Mouse (Mus musculus): ENCODE measurements around the gene Sde2.

The Sde2 gene

DNA sequence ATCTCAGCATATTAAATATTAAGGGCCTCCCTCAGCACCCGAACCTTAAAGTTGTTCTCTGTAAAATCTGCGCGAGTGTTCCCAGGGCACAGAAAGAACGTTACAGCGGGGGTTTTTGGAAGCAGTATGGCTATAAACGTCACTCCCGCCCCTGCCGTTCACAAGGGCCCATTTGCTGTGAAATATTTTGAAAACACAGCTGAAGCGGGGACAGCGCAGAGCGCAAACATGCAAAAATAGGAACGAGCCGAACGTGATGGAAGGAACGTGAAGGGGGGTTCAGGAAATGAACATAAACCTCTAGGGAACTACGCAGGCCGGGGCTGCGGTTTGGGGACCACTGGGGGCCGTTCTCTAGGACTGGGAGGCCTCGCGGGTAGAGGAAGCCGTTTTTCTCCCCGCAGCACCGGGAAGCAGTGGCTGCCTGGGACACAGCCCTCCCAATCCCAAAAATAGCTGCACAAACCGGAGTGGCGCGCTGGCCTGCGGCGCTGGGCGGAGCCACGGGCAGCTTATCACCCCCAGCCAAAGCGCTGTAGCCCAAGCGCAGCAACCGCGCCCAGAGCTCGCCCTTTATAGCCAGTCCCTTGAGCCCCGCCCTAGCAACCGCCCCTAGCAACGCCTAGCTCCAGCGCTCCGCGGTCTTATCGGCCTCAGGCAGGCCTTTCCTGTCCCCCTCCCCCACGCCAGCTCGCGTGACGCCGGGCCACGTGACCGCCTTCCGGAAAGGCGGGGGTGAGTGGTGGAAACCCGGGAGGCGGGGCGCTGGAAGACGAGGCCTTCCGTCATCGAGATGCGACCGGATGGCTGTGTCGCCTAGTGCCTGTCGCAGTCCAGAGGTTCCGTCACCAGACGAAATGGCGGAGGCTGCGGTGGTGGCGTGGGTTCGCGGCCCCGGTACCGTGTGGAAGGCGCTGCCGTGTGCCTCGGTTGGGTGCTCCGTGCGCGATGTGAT, at the start of gene Sde2:
Sde2 (plus strand) TSS at position 812 of the 955 bp plus-strand sequence.
- peak; percentile 100 for DNase-seq

DNA sequence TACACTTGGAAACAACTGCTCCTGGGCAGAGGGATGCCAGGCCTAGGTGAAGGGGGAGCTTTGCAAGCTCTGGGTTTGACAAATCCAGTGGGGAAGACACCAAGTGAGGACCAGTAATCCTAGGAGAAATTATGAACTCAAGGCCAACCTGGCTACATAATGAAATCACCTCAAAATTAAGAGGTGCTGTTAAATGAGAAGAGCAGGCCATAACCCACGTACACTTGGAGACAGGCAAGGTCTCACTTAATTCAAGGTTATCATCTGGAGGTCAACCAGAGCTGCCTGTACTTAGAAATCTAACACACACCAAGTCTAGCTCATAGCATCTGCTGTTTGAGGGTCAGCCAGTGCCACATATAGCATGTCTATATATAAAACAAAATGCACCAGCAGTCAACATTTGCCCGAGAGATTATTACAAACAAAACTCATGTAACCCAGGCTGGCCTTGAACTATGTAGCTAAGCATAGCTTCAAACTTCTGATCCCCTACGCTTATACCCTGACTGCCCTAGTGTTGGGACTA, 49.4 kb upstream of the Sde2 start:
- no peak for DNase-seq

DNA sequence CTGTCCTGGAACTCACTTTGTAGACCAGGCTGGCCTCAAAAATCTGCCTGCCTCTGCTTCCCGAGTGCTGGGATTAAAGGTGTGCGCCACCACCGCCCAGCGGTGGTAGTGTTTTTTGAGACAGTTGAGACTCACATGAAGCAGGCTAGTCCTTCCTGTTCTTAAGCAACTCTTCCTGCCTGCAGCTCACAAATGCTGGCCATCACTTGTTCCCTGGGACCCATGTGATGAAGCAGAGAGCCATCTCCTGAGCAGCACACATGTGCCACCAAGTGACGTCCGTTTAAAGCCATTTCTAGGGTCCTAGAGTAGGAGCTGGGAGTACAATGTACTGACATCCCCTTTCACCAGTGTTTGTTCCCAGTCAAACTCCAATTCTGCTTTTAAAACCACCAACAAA, 47.0 kb upstream of the Sde2 start:
- DNase-seq, result no peak

DNA sequence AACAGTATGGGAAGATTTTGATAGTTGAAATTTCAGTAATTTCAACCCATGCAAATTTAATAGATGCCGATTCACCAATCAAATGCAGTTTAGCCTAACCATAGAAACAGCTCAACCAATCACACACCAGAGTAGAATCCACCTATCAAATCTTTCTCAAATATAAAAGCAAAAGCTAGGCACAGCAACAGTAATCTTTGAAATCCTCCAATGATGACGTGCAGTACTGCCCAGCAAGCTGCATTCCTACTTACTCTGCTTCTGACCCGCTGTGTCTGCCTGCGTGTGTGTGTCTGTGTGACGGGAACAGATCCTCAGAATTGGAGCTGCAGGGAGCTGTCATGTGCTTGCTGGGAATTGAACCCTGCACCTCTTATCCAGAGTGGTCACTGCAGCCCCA, 42.1 kb upstream of the Sde2 start:
- DNase-seq, result no peak

DNA sequence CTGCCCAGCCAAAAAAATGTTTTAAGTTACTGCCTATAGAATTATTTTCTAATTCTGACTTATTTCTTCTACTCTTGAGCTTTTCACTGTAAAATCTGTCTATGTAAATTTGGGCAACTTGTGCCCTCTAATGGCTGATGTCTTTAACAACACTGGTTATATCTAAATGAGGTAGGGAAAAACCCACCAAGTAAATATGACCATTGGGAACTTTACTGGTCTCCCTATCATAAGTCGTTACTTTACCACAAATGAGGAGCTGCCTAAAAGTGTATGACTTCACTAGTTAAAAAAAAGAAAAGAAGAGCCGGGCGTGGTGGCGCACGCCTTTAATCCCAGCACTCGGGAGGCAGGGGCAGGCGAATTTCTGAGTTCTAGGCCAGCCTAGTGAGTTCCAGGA, 40.0 kb upstream of the Sde2 start:
- peak; percentile 88 for DNase-seq

DNA sequence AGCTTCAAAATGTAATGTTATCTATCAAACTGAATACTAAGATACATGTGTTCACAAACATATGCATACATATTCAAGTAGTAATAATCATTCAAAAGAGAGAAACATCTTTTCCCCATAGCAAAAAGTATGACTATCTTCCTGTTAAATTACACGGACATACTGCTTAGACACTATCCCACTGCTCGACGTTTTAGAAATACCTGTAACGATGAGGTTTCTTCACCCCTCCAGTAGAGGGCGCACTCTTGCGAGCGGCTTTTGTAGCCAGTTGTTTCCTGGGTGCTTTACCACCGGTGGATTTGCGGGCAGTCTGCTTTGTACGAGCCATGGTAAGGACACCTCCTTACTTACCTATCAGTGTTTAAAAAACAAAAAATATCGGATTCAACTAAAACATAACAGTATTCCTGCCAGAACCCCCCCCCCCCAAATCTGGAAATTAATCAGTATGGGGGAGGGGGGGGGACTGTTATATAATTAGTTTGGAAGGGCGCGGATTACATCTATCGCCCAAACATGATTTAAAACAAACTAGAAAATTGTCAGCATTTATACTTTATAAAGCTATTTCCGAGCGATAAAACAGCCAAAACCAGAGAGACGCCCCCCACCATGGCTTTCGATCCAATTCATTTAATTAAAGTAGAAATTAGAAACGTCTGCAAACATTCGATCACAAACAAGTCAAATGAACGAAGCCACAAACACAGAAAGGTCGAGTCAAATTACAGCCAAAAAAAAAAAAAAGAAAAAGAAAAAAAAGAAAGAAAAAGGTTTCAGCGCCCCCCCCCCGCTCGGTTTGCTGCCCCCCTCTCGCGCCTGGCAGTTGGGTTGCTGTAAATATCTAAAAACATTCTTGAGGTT, 39.1 kb upstream of the Sde2 start:
- no peak for DNase-seq

DNA sequence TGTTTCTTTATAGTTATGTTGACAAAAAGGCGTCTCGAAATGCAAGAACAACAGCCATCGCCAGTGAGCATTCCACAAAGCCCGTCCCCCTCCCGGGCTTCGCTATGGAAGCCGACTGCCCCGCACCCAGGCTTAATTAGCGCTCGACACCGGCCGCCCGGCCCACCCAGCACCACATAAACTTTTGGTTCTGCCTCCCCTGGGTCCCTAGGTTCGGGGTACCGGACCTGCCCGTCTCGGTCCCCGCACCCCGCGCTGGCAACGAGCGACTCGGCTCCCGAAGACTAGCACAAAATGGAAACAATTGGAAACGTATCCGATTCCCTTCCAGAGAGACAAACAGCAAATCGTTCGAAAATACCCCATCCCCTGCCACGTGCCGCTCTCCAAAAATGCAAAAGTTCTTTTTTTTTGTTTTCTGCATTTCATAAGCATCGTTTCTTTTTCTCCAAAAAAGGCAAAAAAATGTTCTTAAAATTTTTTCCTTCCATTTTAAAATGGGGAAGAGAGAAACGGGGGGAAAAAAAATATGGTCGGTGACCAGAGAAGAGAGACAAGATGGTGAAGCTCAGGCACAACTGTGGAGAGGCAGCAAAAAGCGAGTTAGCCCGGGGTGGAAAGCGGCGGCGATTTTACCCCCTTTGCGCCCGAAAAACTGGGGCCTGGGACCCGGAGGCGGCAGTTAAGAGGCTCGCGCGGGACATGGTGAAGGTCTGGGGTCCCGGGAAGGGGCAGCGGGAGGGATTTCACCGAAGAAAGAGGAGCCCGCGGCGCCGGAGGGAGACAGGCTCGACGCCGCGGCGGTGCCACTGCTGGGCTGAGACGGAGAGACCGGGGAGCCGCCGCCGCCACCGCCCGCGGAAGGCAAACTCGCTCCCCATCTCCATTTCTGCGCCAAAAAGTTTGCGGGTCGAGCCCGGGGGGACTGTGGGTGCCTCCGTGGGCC, 38.2 kb upstream of the Sde2 start:
- DNase-seq, result peak; percentile 98

DNA sequence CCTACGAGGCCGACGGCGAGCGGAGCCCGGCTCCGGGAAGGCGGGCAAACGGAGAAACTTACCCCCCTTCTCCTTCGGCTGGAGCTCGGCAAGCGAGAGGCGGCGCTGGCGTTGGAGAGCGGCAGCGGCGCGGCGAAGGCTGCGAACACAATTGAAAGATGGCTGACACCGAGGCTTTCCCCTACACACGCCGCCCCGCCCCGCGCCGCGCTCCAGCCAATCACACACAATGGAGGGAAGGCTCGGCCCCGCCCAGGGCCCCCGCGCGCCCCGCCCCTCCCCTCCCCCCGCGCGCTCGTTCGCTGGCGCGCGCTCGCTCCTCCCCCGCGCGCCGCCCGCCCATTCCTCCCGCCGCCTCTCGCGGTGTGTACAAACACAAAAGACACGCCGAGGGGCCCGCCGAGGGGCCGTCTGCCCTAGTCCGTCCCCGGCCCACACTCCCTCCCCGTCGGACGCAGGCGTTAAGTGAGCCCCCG, 37.5 kb upstream of the Sde2 start:
- peak; percentile 100 for DNase-seq

DNA sequence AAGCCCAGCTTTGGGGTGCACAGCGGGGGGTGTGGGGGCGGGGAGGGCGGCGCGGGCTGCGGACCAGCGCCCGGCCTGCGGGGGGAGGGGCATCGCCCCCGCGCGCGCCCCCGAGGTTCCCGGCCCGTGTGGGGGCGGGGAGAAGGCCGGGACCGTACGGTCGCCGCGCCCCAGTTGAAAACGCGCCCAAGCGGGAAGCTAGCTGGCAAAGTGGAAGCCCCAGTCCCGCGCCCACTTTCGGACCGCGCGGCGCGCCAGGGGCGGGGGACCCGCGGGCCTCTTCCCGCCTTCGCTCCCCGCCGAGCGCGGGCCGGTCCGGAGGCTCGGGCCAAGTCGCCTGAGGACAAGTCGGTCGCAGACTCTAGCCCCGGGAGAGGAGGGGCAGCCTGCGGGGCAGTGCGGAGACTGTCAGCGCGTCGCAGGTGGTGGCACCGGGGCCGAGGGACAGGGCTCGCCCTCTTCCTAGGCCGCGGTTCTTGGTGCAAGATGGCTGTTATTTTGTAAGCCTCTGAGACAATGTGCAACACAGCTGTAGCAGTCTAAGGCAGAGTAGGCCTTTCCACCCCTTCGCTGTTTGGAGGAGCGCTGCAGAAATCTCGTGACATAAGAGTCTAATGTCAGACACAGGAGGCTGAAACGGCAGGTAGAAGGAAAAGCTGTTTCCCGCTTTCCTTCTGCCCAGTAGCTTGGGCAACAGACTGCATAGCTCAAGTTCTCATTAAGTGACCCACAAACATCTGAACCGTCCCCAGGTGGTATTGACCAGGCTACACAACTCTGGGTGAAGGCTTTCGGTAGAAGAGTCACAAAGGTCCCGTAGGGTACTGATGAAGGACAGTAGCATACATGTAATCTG, 36.8 kb upstream of the Sde2 start, which contains the start of gene H3f3a:
H3f3a (minus strand) TSS at position 59 of the 856 bp plus-strand sequence.
- peak; percentile 99 for DNase-seq

DNA sequence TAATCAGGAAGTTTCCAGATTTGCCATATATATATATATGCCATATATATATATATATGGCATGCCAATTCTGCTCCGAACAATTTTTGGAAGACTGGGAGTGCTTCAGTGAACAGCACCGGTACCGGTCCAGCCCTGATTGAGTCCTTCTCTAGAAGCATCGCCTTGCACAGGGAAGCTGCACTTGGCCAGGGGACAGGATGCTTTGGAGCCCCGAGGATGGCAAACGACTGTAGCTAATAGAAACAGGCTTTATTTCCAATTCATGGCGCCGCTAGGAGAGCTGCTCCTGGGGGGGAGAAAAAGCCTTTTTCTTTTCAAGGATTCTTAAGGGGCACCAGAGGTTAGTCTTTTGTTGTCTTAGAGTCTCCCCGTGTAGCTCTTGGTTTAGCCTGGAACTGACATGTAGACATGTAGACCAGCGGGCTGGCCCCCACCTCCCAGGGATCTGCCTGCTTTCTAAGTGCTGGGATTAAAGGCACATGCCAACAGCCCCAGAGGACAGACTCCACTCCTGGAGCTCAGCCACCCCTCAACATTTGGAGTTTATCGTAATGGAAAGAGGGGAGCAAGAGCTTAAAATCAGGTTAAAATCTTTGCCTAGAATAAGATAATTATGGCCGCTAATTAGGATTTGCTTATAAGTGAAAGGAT, 35.4 kb upstream of the Sde2 start:
- DNase-seq, result no peak

DNA sequence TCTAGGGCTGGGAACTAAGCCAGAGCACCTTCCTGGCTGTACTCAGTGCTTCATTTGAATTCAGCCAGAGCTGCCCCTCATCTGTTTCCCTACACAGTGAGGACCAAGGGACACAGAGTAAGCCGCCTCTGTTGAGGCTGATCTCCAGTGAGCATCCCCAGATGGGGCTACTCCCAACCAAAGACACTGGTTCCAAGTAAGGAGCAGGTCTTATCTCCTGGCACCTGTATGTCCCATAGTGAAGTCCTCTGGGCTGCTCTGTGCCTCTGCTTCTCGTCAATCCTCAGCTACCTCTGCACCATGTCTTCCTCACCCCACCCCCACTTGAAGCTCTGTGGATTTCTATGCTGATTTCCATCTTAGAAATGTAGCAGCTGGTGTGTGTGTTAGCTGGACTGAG, 32.9 kb upstream of the Sde2 start:
- no peak for DNase-seq

DNA sequence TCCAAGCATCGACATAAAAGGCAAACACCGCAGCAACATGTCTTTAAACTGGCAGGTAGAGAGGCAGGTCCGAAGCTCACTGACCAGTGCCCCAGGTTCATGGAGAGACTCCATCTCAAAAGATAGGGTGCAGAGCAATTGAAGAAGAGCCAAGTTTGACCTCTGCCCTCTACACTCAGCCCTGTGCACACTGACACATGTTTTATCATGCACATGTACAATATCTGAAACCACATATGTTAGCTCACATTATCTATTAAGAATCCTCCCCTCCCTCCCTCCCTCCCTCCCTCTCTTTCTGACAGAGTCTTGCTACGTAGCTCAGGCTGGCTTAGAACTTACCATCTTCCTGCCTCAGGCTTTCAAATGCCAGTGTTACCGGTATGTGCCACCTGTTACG, 29.8 kb upstream of the Sde2 start:
- DNase-seq, result peak; percentile 87

DNA sequence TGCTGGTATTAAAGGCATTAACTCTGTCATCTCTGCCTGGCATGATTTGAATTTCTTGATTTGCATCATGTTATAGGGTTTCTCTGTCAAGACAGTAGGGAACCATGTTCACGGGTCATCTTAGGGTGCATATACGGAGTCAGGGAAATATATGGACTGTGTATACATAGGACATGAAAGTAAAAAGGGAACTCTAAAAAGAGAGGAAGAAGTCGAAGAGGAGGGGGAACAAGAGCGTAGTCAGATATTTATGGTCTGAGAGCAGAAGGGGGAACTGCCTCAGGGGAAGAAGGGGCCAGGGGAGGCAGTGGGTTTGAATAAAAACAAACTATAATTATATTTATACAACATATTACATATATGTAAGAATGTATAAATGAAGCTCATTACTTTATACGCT, 28.7 kb upstream of the Sde2 start:
- DNase-seq, result no peak

DNA sequence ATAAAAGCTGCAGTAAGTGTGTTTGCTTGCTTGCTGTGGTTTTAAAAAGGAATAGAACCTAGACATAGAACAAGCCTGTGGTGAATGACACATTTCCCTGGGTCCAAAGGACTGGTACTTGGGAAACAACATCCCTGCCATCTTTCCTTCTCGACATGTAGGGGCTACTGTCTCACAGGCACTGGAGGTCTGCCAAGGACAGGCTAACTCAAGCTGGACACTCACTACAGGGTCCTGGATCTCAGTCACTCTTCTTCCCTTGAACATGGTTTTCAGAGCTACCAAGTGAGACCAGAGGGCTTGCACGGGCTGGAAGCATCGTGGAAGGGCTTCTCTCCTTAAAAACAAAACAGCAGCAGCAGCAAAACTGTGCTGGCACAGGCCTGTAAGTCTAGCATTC, 27.2 kb upstream of the Sde2 start:
- no peak for DNase-seq

DNA sequence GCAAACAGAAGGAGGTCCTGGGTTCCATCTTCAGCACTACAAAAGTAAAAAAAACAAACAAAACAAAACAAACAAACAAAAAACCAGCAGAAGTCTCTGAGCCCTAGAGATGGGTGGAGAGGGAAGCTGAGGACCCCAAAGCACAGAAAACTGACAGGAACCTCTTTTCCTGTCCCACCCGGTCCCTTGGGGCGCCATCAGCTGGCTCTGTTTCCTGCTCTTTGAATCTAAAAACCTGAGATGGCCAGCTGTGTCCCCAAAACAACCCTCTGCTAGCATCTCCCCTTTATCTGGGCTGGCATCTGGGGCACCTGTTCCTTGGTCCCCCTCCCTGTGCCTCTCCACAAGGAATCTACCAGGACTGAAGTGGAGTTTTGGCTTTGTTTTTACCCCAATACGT, 26.2 kb upstream of the Sde2 start:
- peak; percentile 96 for DNase-seq

DNA sequence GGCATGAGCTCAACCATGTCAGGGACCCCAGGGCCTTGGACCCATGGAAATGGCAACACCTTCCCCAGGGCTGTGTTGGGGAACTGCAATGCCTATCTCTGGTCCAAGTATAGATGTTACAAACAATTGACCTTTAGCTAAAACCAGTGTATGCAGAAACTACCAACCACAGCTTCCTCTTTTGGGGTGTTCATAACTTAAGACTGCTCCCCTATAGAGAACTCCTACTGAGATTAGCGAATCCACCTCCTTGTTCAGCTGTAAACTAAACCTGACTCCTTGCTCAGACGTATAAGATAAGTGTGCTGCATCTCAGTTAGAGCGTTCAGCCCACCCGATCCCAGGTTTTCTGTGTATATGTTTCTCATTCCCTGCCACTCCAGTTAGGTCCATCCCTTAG, 24.3 kb upstream of the Sde2 start:
- no peak for DNase-seq

DNA sequence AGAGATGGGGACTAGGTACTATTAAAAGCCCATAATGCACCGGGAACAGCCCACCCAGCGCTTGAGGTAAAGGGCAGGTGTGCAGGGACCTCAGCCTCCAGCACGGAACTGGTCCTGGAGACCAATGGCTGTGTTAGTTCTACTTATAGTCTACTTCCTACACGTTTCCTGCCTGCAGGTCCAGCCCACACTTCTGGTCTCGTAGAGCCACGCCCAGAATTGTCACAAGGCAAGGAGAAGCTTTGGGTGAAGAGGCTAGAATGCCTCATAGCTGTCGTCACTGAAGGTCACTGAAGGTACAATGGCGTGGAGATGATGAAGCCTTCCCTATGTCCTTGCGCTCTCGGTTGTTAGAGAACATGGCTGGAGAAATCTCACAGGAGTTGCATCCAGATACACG, 21.2 kb upstream of the Sde2 start:
- DNase-seq, result peak; percentile 97

DNA sequence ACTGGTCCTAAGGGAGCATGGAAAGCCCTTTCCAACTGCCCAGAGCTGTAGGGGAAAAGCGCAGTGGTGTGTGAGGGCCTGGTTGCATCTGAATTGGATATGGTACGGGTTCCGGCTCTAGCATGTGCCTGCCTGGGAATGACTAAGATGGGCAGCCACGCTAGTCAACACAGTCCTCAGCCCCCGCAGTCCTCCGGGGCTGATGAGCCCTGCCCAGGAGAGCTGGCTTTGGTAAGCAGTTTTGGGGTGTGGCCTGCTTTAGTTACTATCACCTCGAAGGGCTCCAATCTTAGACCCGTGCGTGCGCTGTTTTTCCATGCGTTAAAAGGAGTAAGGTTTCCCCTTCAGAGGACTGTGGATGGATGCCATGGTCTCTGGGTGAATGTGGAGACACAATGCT, 20.8 kb upstream of the Sde2 start:
- peak; percentile 91 for DNase-seq

DNA sequence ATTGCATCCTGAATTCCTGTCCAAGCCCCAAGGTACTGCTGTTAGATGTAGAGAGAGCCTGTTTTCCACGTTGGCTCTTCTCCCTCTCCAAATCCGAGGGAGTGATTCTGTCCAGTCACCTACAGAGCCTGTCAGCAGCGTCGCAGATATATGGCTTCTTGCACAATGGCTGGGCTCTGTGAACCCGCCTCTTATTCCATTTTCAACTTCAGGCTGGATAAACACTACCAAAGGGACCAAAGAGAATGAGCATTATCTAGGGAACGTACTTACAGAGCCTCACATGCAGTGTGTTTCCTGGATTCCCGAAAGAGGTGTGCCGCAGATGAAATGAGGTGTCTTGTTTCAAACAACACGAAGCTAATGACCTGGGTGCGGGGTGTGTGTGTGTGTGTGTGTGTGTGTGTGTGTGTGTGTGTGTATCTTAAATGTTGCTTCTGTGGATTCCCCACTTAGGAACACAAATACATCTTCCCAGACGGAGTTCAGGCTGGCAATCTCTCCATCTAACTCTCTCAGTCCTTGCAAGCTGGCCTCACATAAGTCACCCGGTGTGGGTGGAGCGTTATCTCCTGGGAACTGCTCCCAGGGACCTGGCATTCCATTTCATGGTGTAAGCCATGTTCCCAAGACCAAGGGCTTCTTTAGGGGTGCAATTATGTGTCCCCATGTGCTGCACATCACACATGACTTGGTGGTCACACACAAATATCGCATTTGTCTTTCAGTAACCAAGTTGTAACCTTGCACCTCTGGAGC, 20.2 kb upstream of the Sde2 start:
- DNase-seq, result no peak
